Mouse (Mus musculus) MEL (cell line): Measurements from ENCODE around the gene Fgfr3. TPM values are rescaled to one million over a fixed set of nuclear protein-coding genes. Genes with fewer than 3 reads are reported as not detected.

Experiments used
- DNase-seq: peaks from one replicate; pipeline ENCODE4 v3.0.0; 2011; ENCODE audit warnings: low read depth, low spot score
- H3K27ac ChIP-seq: 2 replicates; pipeline ENCODE4 v1.5.1; 2012; ENCODE audit warnings: low read depth, mild to moderate bottlenecking, control low read depth, low read length, moderate library complexity; ENCODE audit not compliant: control insufficient read depth
- H3K27me3 ChIP-seq, 2 experiments: fragments of 150-350 bp in 1 of 2; sonication (generic) in 1 of 2; 2 replicates each; pipeline ENCODE4 v1.6.1; 2012; ENCODE audit warnings: low read length in 2 of 2, mild to moderate bottlenecking in 2 of 2, improper control_type of control experiment in 1 of 2, moderate library complexity in 1 of 2; ENCODE audit not compliant: insufficient read depth in 2 of 2, control insufficient read depth in 1 of 2
- H3K36me3 ChIP-seq, 2 experiments: 2 replicates each; pipeline ENCODE4 v1.6.1; 2012 to 2014; ENCODE audit warnings: low read length in 2 of 2, improper control_type of control experiment in 1 of 2, inconsistent platforms in 1 of 2, mild to moderate bottlenecking in 1 of 2; ENCODE audit not compliant: insufficient read depth in 2 of 2, control insufficient read depth in 1 of 2
- H3K4me1 ChIP-seq, 2 experiments: fragments of 150-350 bp in 1 of 2; sonication (generic) in 1 of 2; 2 replicates each; pipeline ENCODE4 v1.6.1; 2012; ENCODE audit warnings: low read length in 2 of 2, improper control_type of control experiment in 1 of 2, mild to moderate bottlenecking in 1 of 2; ENCODE audit not compliant: insufficient read depth in 2 of 2, control insufficient read depth in 1 of 2
- H3K4me3 ChIP-seq, 2 experiments: fragments of 150-350 bp in 1 of 2; sonication (generic) in 1 of 2; 2 replicates each; pipeline ENCODE4 v1.5.1; 2012; ENCODE audit warnings: low read depth in 2 of 2, low read length in 2 of 2, mild to moderate bottlenecking in 2 of 2, moderate library complexity in 2 of 2, control low read depth in 1 of 2, improper control_type of control experiment in 1 of 2; ENCODE audit not compliant: control insufficient read depth in 1 of 2, insufficient read depth in 1 of 2
- H3K79me2 ChIP-seq: 2 replicates; pipeline ENCODE4 v1.6.1; 2012; ENCODE audit warnings: mild to moderate bottlenecking, low read length, moderate library complexity; ENCODE audit not compliant: control insufficient read depth, poor library complexity, insufficient read depth
- H3K9ac ChIP-seq: 2 replicates; pipeline ENCODE4 v1.6.1; 2012; ENCODE audit warnings: low read depth, mild to moderate bottlenecking, control low read depth, low read length, moderate library complexity; ENCODE audit not compliant: control insufficient read depth, poor library complexity, severe bottlenecking
- H3K9me3 ChIP-seq: fragments of 150-350 bp; sonication (generic); replicated peaks from 2 replicates; pipeline ENCODE4 v1.6.1; 2012; ENCODE audit warnings: mild to moderate bottlenecking, low read length, improper control_type of control experiment, moderate library complexity; ENCODE audit not compliant: insufficient read depth
- BHLHE40 ChIP-seq: IDR thresholded peaks from 2 replicates; pipeline ENCODE4 v1.6.1; 2012; ENCODE audit warnings: low read depth, mild to moderate bottlenecking, inconsistent platforms, low read length, improper control_type of control experiment, borderline replicate concordance
- CHD2 ChIP-seq: IDR thresholded peaks from 2 replicates; pipeline ENCODE4 v1.6.1; 2011; ENCODE audit warnings: low read length, improper control_type of control experiment
- CTCF ChIP-seq, 3 experiments: IDR thresholded peaks in 2 of 3; conservative IDR thresholded peaks in 1 of 3; 2 replicates each; pipeline ENCODE4 v1.5.1; 2011 to 2012; ENCODE audit warnings: low read length in 3 of 3, low read depth in 2 of 3, mild to moderate bottlenecking in 2 of 3, improper control_type of control experiment in 1 of 3, inconsistent platforms in 1 of 3, mixed read lengths in 1 of 3, moderate library complexity in 1 of 3; ENCODE audit not compliant: control insufficient read depth in 1 of 3, insufficient read depth in 1 of 3, poor library complexity in 1 of 3, severe bottlenecking in 1 of 3
- ELF1 ChIP-seq: IDR thresholded peaks from 2 replicates; pipeline ENCODE4 v1.6.1; 2014; ENCODE audit warnings: low read depth, mild to moderate bottlenecking, inconsistent platforms, low read length, improper control_type of control experiment, moderate library complexity
- EP300 ChIP-seq, 2 experiments: IDR thresholded peaks; 2 replicates each; pipeline ENCODE4 v1.6.1; 2011; ENCODE audit warnings: improper control_type of control experiment in 2 of 2, low read length in 2 of 2, low read depth in 1 of 2, mild to moderate bottlenecking in 1 of 2
- ETS1 ChIP-seq: IDR thresholded peaks from 2 replicates; pipeline ENCODE4 v1.6.1; 2012; ENCODE audit warnings: low read depth, mild to moderate bottlenecking, inconsistent platforms, low read length, improper control_type of control experiment, moderate library complexity
- GATA1 ChIP-seq: IDR thresholded peaks from 2 replicates; pipeline ENCODE4 v1.6.1; 2011; ENCODE audit warnings: low read depth, low read length, improper control_type of control experiment
- JUND ChIP-seq: IDR thresholded peaks from 2 replicates; pipeline ENCODE4 v1.6.1; 2011; ENCODE audit warnings: low read depth, mild to moderate bottlenecking, improper control_type of control experiment, low read length
- KAT2A ChIP-seq: conservative IDR thresholded peaks from 2 replicates; pipeline ENCODE4 v1.6.1; 2012; ENCODE audit warnings: low read depth, low read length, improper control_type of control experiment, inconsistent platforms
- MAFK ChIP-seq: IDR thresholded peaks from 2 replicates; pipeline ENCODE4 v1.6.1; 2011; ENCODE audit warnings: low read depth, mild to moderate bottlenecking, low read length, improper control_type of control experiment, borderline replicate concordance
- MEF2A ChIP-seq: IDR thresholded peaks from 2 replicates; pipeline ENCODE4 v1.6.1; 2014; ENCODE audit warnings: low read depth, mild to moderate bottlenecking, inconsistent platforms, low read length, improper control_type of control experiment; ENCODE audit not compliant: poor library complexity, insufficient replicate concordance, severe bottlenecking; ENCODE audit errors: extremely low read depth
- MYB ChIP-seq: IDR thresholded peaks from 2 replicates; pipeline ENCODE4 v1.6.1; 2011; ENCODE audit warnings: mild to moderate bottlenecking, low read depth, low read length, improper control_type of control experiment
- MYC ChIP-seq: IDR thresholded peaks from 2 replicates; pipeline ENCODE4 v1.6.1; 2011; ENCODE audit warnings: low read depth, mild to moderate bottlenecking, low read length, improper control_type of control experiment, moderate library complexity
- NRF1 ChIP-seq: IDR thresholded peaks from 2 replicates; pipeline ENCODE4 v1.6.1; 2014; ENCODE audit warnings: low read depth, mild to moderate bottlenecking, inconsistent platforms, low read length, improper control_type of control experiment, moderate library complexity; ENCODE audit not compliant: poor library complexity, insufficient read depth, severe bottlenecking
- POLR2A ChIP-seq, 2 experiments: IDR thresholded peaks; 2 replicates each; pipeline ENCODE4 v1.6.1; 2011 to 2012; ENCODE audit warnings: low read length in 2 of 2, mild to moderate bottlenecking in 2 of 2, control low read depth in 1 of 2, improper control_type of control experiment in 1 of 2, low read depth in 1 of 2, moderate library complexity in 1 of 2; ENCODE audit not compliant: control insufficient read depth in 1 of 2, insufficient read depth in 1 of 2, poor library complexity in 1 of 2
- RAD21 ChIP-seq: IDR thresholded peaks from 2 replicates; pipeline ENCODE4 v1.6.1; 2011; ENCODE audit warnings: mild to moderate bottlenecking, low read depth, low read length, improper control_type of control experiment
- TAL1 ChIP-seq: IDR thresholded peaks from 2 replicates; pipeline ENCODE4 v1.6.1; 2012; ENCODE audit warnings: mild to moderate bottlenecking, inconsistent platforms, low read length, moderate library complexity, mixed read lengths
- TBP ChIP-seq: IDR thresholded peaks from 2 replicates; pipeline ENCODE4 v1.8.0; 2011; ENCODE audit warnings: low read depth, low read length, improper control_type of control experiment
- USF1 ChIP-seq: IDR thresholded peaks from 2 replicates; pipeline ENCODE4 v1.6.1; 2014; ENCODE audit warnings: low read depth, mild to moderate bottlenecking, inconsistent platforms, low read length, improper control_type of control experiment, moderate library complexity
- ZC3H11A ChIP-seq: IDR thresholded peaks from 2 replicates; pipeline ENCODE4 v1.6.1; 2012; ENCODE audit warnings: low read depth, mild to moderate bottlenecking, inconsistent platforms, low read length, improper control_type of control experiment
- ZNF384 ChIP-seq: IDR thresholded peaks from 2 replicates; pipeline ENCODE4 v1.6.1; 2012; ENCODE audit warnings: low read depth, mild to moderate bottlenecking, inconsistent platforms, low read length, improper control_type of control experiment
- polyA plus RNA-seq, 2 experiments: library from polyadenylated mRNA; stranded (reverse) in 1 of 2; unstranded in 1 of 2; fragments of >175 nt in 1 of 2; fragments of >200 nt in 1 of 2; gene quantifications; 2 replicates each; pipeline versions ENCODE4 v1.2.1 to v1.2.4; 2012; ENCODE audit warnings: low replicate concordance in 2 of 2, low read depth in 1 of 2; ENCODE audit not compliant: insufficient read length in 2 of 2, insufficient read depth in 1 of 2, missing spikeins in 1 of 2
- total RNA-seq: library from RNA; depleted of rRNA; stranded (reverse); fragments of 300-350 nt; gene quantifications from 2 replicates; pipeline ENCODE4 v1.2.3, GENCODE M21; 2012

The Fgfr3 gene
- total and polyA plus RNA-seq, 3 experiments, result 6.0 to 10.2 TPM; not detected in 1

DNA sequence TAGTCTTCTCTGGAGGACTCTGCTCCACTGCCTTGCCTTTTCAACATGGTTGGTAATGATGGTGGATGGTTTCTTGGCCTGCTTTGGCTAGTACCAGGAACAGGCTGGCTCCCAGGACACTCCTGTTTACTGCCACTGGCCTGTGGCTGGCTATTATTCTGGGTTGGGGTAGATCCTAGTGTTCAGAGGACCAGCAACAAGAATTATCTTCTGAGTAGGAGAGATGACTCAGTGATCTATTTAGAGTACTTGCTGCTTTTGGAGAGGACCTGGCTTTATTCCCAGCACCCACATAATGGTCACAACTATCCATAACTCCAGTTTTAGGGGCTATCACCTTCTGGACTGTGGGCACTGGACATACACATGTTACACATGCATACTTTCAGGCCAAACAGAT is 16.9 kb downstream of the Fgfr3 start:
- no peak for TF ChIP-seq TAL1
- no peak for TF ChIP-seq TBP
- no peak for TF ChIP-seq MYC

DNA sequence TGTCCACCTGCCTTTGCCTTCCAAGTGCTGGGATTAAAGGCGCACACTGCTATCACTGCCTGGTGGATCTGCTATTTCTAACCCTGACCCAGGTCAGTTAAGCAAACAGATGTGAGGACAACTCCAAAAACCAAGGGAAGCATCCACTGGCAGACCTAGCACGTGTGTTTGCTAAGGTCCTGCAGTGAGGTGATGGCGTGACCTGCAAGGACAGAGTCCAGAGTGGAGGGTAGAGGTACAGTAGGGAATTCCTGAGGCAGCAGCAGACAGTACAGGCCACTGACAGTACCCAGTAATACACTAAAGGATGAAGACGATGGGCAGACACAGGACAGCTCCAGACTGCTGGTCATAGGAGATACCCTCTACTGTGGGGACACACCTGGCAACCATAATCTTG is 19.1 kb downstream of the Fgfr3 start:
- Histone ChIP-seq H3K79me2 (no peaks in the 10 kb centered on the region), H3K4me1 (no peaks in the 10 kb centered on the region), H3K9me3 (no peaks in the 10 kb centered on the region), H3K36me3 (peaks cover 0 to 3% of the 10 kb centered on the region in 2 experiments; a peak in 2 of 4 replicates), H3K27me3 (no peaks in the 10 kb centered on the region), H3K27ac (no peak overlapping the region), H3K9ac (no peak overlapping the region), H3K4me3 (no peak overlapping the region)
- no peak for DNase-seq
- TF ChIP-seq ZNF384 (no peak), NRF1 (no peak), MAFK (no peak), BHLHE40 (no peak), KAT2A (no peak), JUND (no peak), TAL1 (no peak), MYC (no peak)

More for the DNA sequence above, 16.9 kb downstream of the Fgfr3 start:
- Histone ChIP-seq H3K9me3 (no peaks in the 10 kb centered on the region), H3K9ac (no peak overlapping the region), H3K36me3 (peaks cover 0 to 2% of the 10 kb centered on the region in 2 experiments; a peak in 2 of 4 replicates), H3K4me1 (no peaks in the 10 kb centered on the region), H3K27ac (no peak overlapping the region), H3K79me2 (no peaks in the 10 kb centered on the region), H3K27me3 (no peaks in the 10 kb centered on the region), H3K4me3 (no peak overlapping the region)
- DNase-seq, result no peak

DNA sequence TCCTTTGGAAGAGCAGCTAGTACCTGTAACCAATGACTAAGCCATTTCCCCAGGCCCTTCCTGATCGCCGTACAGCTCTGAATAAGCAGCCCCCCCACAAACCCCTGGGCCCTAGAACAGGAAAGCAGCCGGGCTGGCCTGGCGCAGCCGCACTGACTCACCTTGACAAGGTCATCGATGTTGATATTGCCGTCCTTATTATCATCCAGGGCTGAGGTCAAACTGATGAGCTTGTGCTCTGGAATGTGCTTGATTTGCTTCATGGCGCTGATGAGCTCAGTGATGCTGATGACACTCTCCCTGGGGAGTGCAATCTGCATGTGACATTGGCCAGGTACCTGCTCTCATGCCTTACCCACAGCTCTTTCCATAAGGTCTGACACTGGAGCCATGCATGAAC is 22.0 kb downstream of the Fgfr3 start:
- no peak overlapping the region for H3K9ac ChIP-seq
- DNase-seq, result no peak
- H3K79me2 ChIP-seq, result no peaks in the 10 kb centered on the region
- TF ChIP-seq USF1 (no peak), POLR2A (IDR thresholded peaks at IDR 0.05; ENCODE audit: control insufficient read depth in 1 of 2, insufficient read depth in 1 of 2, low read depth in 1 of 2, low read length in 2 of 2, poor library complexity in 1 of 2) (no peak), CHD2 (no peak), TAL1 (no peak), ETS1 (no peak), ELF1 (no peak), MYB (no peak), ZNF384 (no peak), MEF2A (no peak), GATA1 (no peak), EP300 (IDR thresholded peaks at IDR 0.05; ENCODE audit: low read depth in 1 of 2, low read length in 2 of 2) (no peak), ZC3H11A (no peak), RAD21 (no peak), CTCF (IDR thresholded peaks at IDR 0.05 in 2 of 3, conservative IDR thresholded peaks at IDR 0.05 in 1 of 3; ENCODE audit: control insufficient read depth in 1 of 3, insufficient read depth in 1 of 3, low read depth in 2 of 3, low read length in 3 of 3, poor library complexity in 1 of 3, severe bottlenecking in 1 of 3) (no peak)
- H3K27me3 ChIP-seq, result no peaks in the 10 kb centered on the region
- no peak overlapping the region for H3K27ac ChIP-seq
- no peaks in the 10 kb centered on the region for H3K9me3 ChIP-seq
- H3K4me1 ChIP-seq, result no peaks in the 10 kb centered on the region
- H3K36me3 ChIP-seq, result peaks cover 0 to 11% of the 10 kb centered on the region in 2 experiments; a peak in 2 of 4 replicates
- H3K4me3 ChIP-seq, result no peak overlapping the region
